Mouse (Mus musculus): ENCODE results near the gene Baz2a. TPM values are rescaled to one million over a fixed set of nuclear protein-coding genes. Genes with fewer than 3 reads are reported as not detected.

The Baz2a gene
- 6.6 and 8.5 TPM in 2 replicates for polyA plus RNA-seq (2015; fragmentation: Nextera tagmentation; extraction: Ambion mirVana)

GRCm38 (mm10) chr10:128091564-128092505, at the start of gene Baz2a:
Gene Baz2a, plus strand, starts transcription at chr10:128091577.
- Histone ChIP-seq H3K36me3 (ENCODE audit: control insufficient read depth, insufficient read depth) (peaks cover 33% of the 10 kb centered on the region), H3K4me2 (ENCODE audit: low read depth, low read length) (peak within 1 kb of the TSS; percentile 86), H3K9ac (ENCODE audit: low read length) (peak within 1 kb of the TSS; percentile 87), H3K27me3 (ENCODE audit: control insufficient read depth, insufficient read depth, low read length) (no peaks in the 10 kb centered on the region), H3K4me3 (ENCODE audit: low read length) (peak within 1 kb of the TSS; percentile 79), H3K9me3 (replicated peaks; ENCODE audit: control insufficient read depth, low read length) (no peaks in the 10 kb centered on the region), H3K27ac (ENCODE audit: low read length) (peak within 1 kb of the TSS; percentile 97), H3K4me1 (ENCODE audit: control insufficient read depth, insufficient read depth, low read length) (peaks cover 43% of the 10 kb centered on the region)
- ATAC-seq (replicated peaks; ENCODE audit: extremely low read depth, insufficient read depth, low FRiP score) = no peak
- 2% methylated on average over 20 of the region's 20 CpGs for WGBS

GRCm38 (mm10) chr10:128041636-128042035, 49.7 kb upstream of the Baz2a start:
- H3K27ac ChIP-seq (ENCODE audit: low read length) = no peak overlapping the region
- peaks cover 40% of the 10 kb centered on the region for H3K36me3 ChIP-seq (ENCODE audit: control insufficient read depth, insufficient read depth)
- no peak overlapping the region for H3K4me3 ChIP-seq (ENCODE audit: low read length)
- peak overlapping the region; percentile 10; the same call in 1 of the 2 replicates for H3K9ac ChIP-seq (ENCODE audit: low read length)
- no peaks in the 10 kb centered on the region for H3K9me3 ChIP-seq (replicated peaks; ENCODE audit: control insufficient read depth, low read length)
- WGBS = 73% methylated on average over 4 of the region's 4 CpGs
- no peak for ATAC-seq (replicated peaks; ENCODE audit: extremely low read depth, insufficient read depth, low FRiP score)
- no peaks in the 10 kb centered on the region for H3K27me3 ChIP-seq (ENCODE audit: control insufficient read depth, insufficient read depth, low read length)
- H3K4me2 ChIP-seq (ENCODE audit: low read depth, low read length) = no peak overlapping the region
- H3K4me1 ChIP-seq (ENCODE audit: control insufficient read depth, insufficient read depth, low read length) = peaks cover 69% of the 10 kb centered on the region

GRCm38 (mm10) chr10:128042466-128042865, 48.9 kb upstream of the Baz2a start:
- no peaks in the 10 kb centered on the region for H3K27me3 ChIP-seq (ENCODE audit: control insufficient read depth, insufficient read depth, low read length)
- H3K9me3 ChIP-seq (replicated peaks; ENCODE audit: control insufficient read depth, low read length) = no peaks in the 10 kb centered on the region
- peaks cover 47% of the 10 kb centered on the region for H3K36me3 ChIP-seq (ENCODE audit: control insufficient read depth, insufficient read depth)
- H3K4me3 ChIP-seq (ENCODE audit: low read length) = no peak overlapping the region
- WGBS = 83% methylated on average over 3 of the region's 3 CpGs
- H3K27ac ChIP-seq (ENCODE audit: low read length) = no peak overlapping the region
- no peak for ATAC-seq (replicated peaks; ENCODE audit: extremely low read depth, insufficient read depth, low FRiP score)
- H3K4me1 ChIP-seq (ENCODE audit: control insufficient read depth, insufficient read depth, low read length) = peaks cover 63% of the 10 kb centered on the region
- H3K4me2 ChIP-seq (ENCODE audit: low read depth, low read length) = no peak overlapping the region
- peak overlapping the region; percentile 22 for H3K9ac ChIP-seq (ENCODE audit: low read length)

GRCm38 (mm10) chr10:128043041-128043835, 48.1 kb upstream of the Baz2a start:
- 45% methylated on average over 3 of the region's 3 CpGs for WGBS
- Histone ChIP-seq H3K27me3 (ENCODE audit: control insufficient read depth, insufficient read depth, low read length) (no peaks in the 10 kb centered on the region), H3K4me1 (ENCODE audit: control insufficient read depth, insufficient read depth, low read length) (peaks cover 57% of the 10 kb centered on the region), H3K4me2 (ENCODE audit: low read depth, low read length) (0 out of 2 replicates have a peak overlapping the region, but pooled peaks have one; percentile 11), H3K4me3 (ENCODE audit: low read length) (no peak overlapping the region), H3K9me3 (replicated peaks; ENCODE audit: control insufficient read depth, low read length) (no peaks in the 10 kb centered on the region), H3K9ac (ENCODE audit: low read length) (peak overlapping the region; percentile 22), H3K36me3 (ENCODE audit: control insufficient read depth, insufficient read depth) (peaks cover 55% of the 10 kb centered on the region), H3K27ac (ENCODE audit: low read length) (peak overlapping the region; percentile 65)
- peak; percentile 26; the same call in 1 of the 2 replicates for ATAC-seq (replicated peaks; ENCODE audit: extremely low read depth, insufficient read depth, low FRiP score)

GRCm38 (mm10) chr10:128048157-128048556, 43.2 kb upstream of the Baz2a start:
- Histone ChIP-seq H3K4me3 (ENCODE audit: low read length) (no peak overlapping the region), H3K27me3 (ENCODE audit: control insufficient read depth, insufficient read depth, low read length) (no peaks in the 10 kb centered on the region), H3K4me2 (ENCODE audit: low read depth, low read length) (no peak overlapping the region), H3K27ac (ENCODE audit: low read length) (no peak overlapping the region), H3K9me3 (replicated peaks; ENCODE audit: control insufficient read depth, low read length) (no peaks in the 10 kb centered on the region), H3K36me3 (ENCODE audit: control insufficient read depth, insufficient read depth) (peaks cover 60% of the 10 kb centered on the region), H3K4me1 (ENCODE audit: control insufficient read depth, insufficient read depth, low read length) (peaks cover 18% of the 10 kb centered on the region), H3K9ac (ENCODE audit: low read length) (no peak overlapping the region)
- 93% methylated on average over 8 of the region's 8 CpGs for WGBS
- no peak for ATAC-seq (replicated peaks; ENCODE audit: extremely low read depth, insufficient read depth, low FRiP score)

GRCm38 (mm10) chr10:128049741-128050140, 41.6 kb upstream of the Baz2a start:
- Histone ChIP-seq H3K4me3 (ENCODE audit: low read length) (no peak overlapping the region), H3K4me2 (ENCODE audit: low read depth, low read length) (no peak overlapping the region), H3K4me1 (ENCODE audit: control insufficient read depth, insufficient read depth, low read length) (peaks cover 5% of the 10 kb centered on the region), H3K27me3 (ENCODE audit: control insufficient read depth, insufficient read depth, low read length) (no peaks in the 10 kb centered on the region), H3K27ac (ENCODE audit: low read length) (no peak overlapping the region), H3K9ac (ENCODE audit: low read length) (no peak overlapping the region), H3K9me3 (replicated peaks; ENCODE audit: control insufficient read depth, low read length) (no peaks in the 10 kb centered on the region), H3K36me3 (ENCODE audit: control insufficient read depth, insufficient read depth) (peaks cover 56% of the 10 kb centered on the region)
- no peak for ATAC-seq (replicated peaks; ENCODE audit: extremely low read depth, insufficient read depth, low FRiP score)
- WGBS = 97% methylated on average over 2 of the region's 2 CpGs

- no peaks in the 10 kb centered on the region for H3K27me3 ChIP-seq (ENCODE audit: control insufficient read depth, insufficient read depth, low read length)
- ATAC-seq (replicated peaks; ENCODE audit: extremely low read depth, insufficient read depth, low FRiP score) = no peak; the same call in 1 of the 2 replicates
- 85% methylated on average over 2 of the region's 2 CpGs for WGBS
- no peak overlapping the region for H3K9ac ChIP-seq (ENCODE audit: low read length)
- H3K9me3 ChIP-seq (replicated peaks; ENCODE audit: control insufficient read depth, low read length) = no peaks in the 10 kb centered on the region
- H3K36me3 ChIP-seq (ENCODE audit: control insufficient read depth, insufficient read depth) = peaks cover 55% of the 10 kb centered on the region
- no peak overlapping the region for H3K4me2 ChIP-seq (ENCODE audit: low read depth, low read length)
- H3K4me1 ChIP-seq (ENCODE audit: control insufficient read depth, insufficient read depth, low read length) = no peaks in the 10 kb centered on the region
- no peak overlapping the region for H3K27ac ChIP-seq (ENCODE audit: low read length)
- H3K4me3 ChIP-seq (ENCODE audit: low read length) = no peak overlapping the region
Measured at GRCm38 (mm10) chr10:128050355-128050754, 41.0 kb upstream of the Baz2a start.

GRCm38 (mm10) chr10:128051589-128051988, 39.8 kb upstream of the Baz2a start:
- H3K36me3 ChIP-seq (ENCODE audit: control insufficient read depth, insufficient read depth) = peaks cover 43% of the 10 kb centered on the region
- H3K4me2 ChIP-seq (ENCODE audit: low read depth, low read length) = no peak overlapping the region
- H3K9me3 ChIP-seq (replicated peaks; ENCODE audit: control insufficient read depth, low read length) = no peaks in the 10 kb centered on the region
- no peak overlapping the region for H3K27ac ChIP-seq (ENCODE audit: low read length)
- WGBS = 95% methylated on average over 5 of the region's 5 CpGs
- no peaks in the 10 kb centered on the region for H3K4me1 ChIP-seq (ENCODE audit: control insufficient read depth, insufficient read depth, low read length)
- ATAC-seq (replicated peaks; ENCODE audit: extremely low read depth, insufficient read depth, low FRiP score) = no peak
- H3K4me3 ChIP-seq (ENCODE audit: low read length) = no peak overlapping the region
- H3K27me3 ChIP-seq (ENCODE audit: control insufficient read depth, insufficient read depth, low read length) = no peaks in the 10 kb centered on the region
- no peak overlapping the region for H3K9ac ChIP-seq (ENCODE audit: low read length)

All from heart, embryonic 16.5 days (tissue).